Mouse (Mus musculus) intestine, postnatal 0 days (tissue): ENCODE results near the gene Nudt22. TPM values are rescaled to one million over a fixed set of nuclear protein-coding genes. Genes with fewer than 3 reads are reported as not detected.
A peak's percentile ranks its signal among the peaks of the same experiment; 100 is the strongest.

ENCODE experiments used
- ATAC-seq: fragments of 200-750 bp; cut with Nextera tagmentation; 2 replicates; pipeline ENCODE4 v1.8.0; 2017; ENCODE audit warnings: mild to moderate bottlenecking, moderate TSS enrichment, moderate library complexity
- H3K27ac ChIP-seq: fragments of 300-500 bp; sonication (generic); 2 replicates; pipeline ENCODE4 v1.5.1; 2014; ENCODE audit warnings: mild to moderate bottlenecking, low read depth, low read length, moderate library complexity
- H3K27me3 ChIP-seq: fragments of 300-500 bp; sonication (generic); replicated peaks from 2 replicates; pipeline ENCODE4 v1.6.1; 2014; ENCODE audit warnings: low read length, mixed read lengths; ENCODE audit not compliant: control insufficient read depth, insufficient read depth
- H3K36me3 ChIP-seq: fragments of 300-500 bp; sonication (generic); 2 replicates; pipeline ENCODE4 v1.6.1; 2014; ENCODE audit warnings: mild to moderate bottlenecking, moderate library complexity; ENCODE audit not compliant: control insufficient read depth, insufficient read depth
- H3K4me1 ChIP-seq: fragments of 300-500 bp; sonication (generic); replicated peaks from 2 replicates; pipeline ENCODE4 v1.6.1; 2014; ENCODE audit warnings: antibody characterized with exemption, low read length, mixed read lengths; ENCODE audit not compliant: control insufficient read depth, insufficient read depth
- H3K4me2 ChIP-seq: fragments of 300-500 bp; sonication (generic); replicated peaks from 2 replicates; pipeline ENCODE4 v1.6.1; 2014; ENCODE audit warnings: low read depth, mild to moderate bottlenecking, moderate library complexity
- H3K4me3 ChIP-seq: fragments of 300-500 bp; sonication (generic); 2 replicates; pipeline ENCODE4 v1.5.1; 2014; ENCODE audit warnings: low read depth, low read length
- H3K9ac ChIP-seq: fragments of 300-500 bp; sonication (generic); 2 replicates; pipeline ENCODE4 v1.6.1; 2014; ENCODE audit warnings: mild to moderate bottlenecking, low read depth, low read length
- H3K9me3 ChIP-seq: fragments of 300-500 bp; sonication (generic); 2 replicates; pipeline ENCODE4 v1.6.1; 2016; ENCODE audit warnings: mixed run types; ENCODE audit not compliant: control insufficient read depth
- CTCF ChIP-seq: sonication (generic); IDR thresholded peaks from 2 replicates; pipeline ENCODE4 v1.5.1; 2016; ENCODE audit warnings: low read depth, mild to moderate bottlenecking, control low read depth, antibody characterized with exemption, moderate library complexity
- WGBS: fragments of 180-500 bp; shearing (Covaris S2); extraction: QIAGEN DNeasy Blood & Tissue Kit; methylation state at CpG from one replicate; pipeline ENCODE4 v1.1.7; 2014; 5-methylcytosine and 5-hydroxymethylcytosine counted together
- polyA plus RNA-seq: library from polyadenylated mRNA; unstranded; fragments of >200 nt; fragmentation: Nextera tagmentation; extraction: Ambion mirVana; gene quantifications from 2 replicates; pipeline ENCODE4 v1.2.1, GENCODE M21; 2015

Nudt22 gene
- polyA plus RNA-seq, 1 experiment from 2014 or later: 50.4 TPM

GRCm38 (mm10) chr19:7017541-7018457 lies 21.9 kb upstream of the Nudt22 start:
- Histone ChIP-seq H3K27ac (peak overlapping the region; percentile 15; the same call in 1 of the 2 replicates), H3K4me2 (peak overlapping the region; percentile 17; the same call in 1 of the 2 replicates), H3K4me3 (no peak overlapping the region), H3K4me1 (no peaks in the 10 kb centered on the region), H3K27me3 (no peaks in the 10 kb centered on the region), H3K36me3 (peaks cover 32% of the 10 kb centered on the region), H3K9ac (no peak overlapping the region), H3K9me3 (no peaks in the 10 kb centered on the region)
- ATAC-seq: no peak
- WGBS: 77% methylated on average over 12 of the region's 12 CpGs
- TF ChIP-seq CTCF: no peak

DNA sequence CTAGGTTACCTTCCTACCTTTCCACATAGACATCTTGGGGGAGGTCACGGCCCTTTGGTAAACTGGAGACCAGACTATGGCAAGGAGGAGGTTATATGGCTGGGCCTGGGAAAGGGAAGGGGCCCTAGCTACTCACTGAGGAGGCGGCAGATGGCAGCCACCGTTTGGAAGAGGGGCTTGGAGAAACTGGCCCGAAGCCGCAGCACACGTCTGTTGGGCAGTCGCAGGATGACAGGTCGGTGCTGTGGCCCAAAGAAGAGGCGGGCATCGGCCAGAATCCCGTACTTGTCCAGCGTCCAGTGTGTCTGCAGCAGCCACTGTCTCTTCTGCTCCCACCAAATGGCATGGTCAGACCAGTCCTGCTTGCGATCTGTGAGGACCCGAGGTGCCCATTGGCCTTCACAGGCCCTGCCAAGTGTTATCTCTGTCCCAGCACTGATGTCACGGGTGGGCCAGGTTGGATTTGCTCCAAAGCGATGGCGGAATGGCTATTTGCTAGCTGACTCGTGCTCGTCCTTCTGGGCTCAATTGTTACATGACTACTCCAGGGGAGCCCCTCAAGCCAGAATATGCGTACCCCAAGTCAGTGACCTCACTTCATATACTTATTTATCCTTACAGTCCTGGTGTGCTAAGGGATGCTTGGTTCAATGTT lies 18.7 kb upstream of the Nudt22 start:
- H3K36me3 ChIP-seq: 0 out of 2 replicates have a peak, but pooled peaks cover 8% of the 10 kb centered on the region
- H3K9ac ChIP-seq: no peak overlapping the region
- H3K4me3 ChIP-seq: no peak overlapping the region
- H3K27me3 ChIP-seq: no peaks in the 10 kb centered on the region
- ATAC-seq: no peak
- 91% methylated on average over 20 of the region's 20 CpGs for WGBS
- H3K9me3 ChIP-seq: no peaks in the 10 kb centered on the region
- no peak overlapping the region for H3K4me2 ChIP-seq
- no peak overlapping the region for H3K27ac ChIP-seq
- no peak for TF ChIP-seq CTCF
- no peaks in the 10 kb centered on the region for H3K4me1 ChIP-seq

DNA sequence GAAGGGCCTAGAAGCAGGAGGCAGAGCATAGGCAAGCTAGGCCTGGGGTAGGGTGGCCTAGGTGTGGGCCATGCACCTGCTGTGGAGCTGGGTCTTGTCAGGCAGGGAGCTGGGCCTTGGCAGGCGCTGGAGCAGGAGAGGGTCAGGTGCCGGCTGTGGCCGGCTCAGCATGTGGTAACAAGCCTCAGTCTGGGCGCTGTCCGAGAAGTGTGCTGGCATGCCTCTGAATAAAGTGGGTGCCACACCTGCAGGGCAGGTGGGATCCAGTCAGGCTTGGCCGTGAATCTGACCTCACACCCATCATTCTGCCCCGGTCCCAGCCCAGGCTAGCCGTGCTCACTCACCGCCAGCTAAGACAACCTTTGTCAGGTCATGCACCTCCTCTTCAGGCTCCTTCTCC lies 18.1 kb upstream of the Nudt22 start:
- Histone ChIP-seq H3K4me2 (no peak overlapping the region), H3K27ac (no peak overlapping the region), H3K27me3 (no peaks in the 10 kb centered on the region), H3K4me1 (no peaks in the 10 kb centered on the region), H3K9me3 (no peaks in the 10 kb centered on the region), H3K4me3 (no peak overlapping the region), H3K9ac (no peak overlapping the region), H3K36me3 (0 out of 2 replicates have a peak, but pooled peaks cover 8% of the 10 kb centered on the region)
- WGBS: 89% methylated on average over 9 of the region's 9 CpGs
- no peak for TF ChIP-seq CTCF
- no peak for ATAC-seq

- Histone ChIP-seq H3K4me1 (no peaks in the 10 kb centered on the region), H3K27me3 (no peaks in the 10 kb centered on the region), H3K4me2 (no peak overlapping the region), H3K9me3 (no peaks in the 10 kb centered on the region), H3K36me3 (0 out of 2 replicates have a peak, but pooled peaks cover 8% of the 10 kb centered on the region), H3K4me3 (no peak overlapping the region), H3K27ac (no peak overlapping the region), H3K9ac (no peak overlapping the region)
- no peak for TF ChIP-seq CTCF
- 48% methylated on average over 4 of the region's 4 CpGs for WGBS
- 0 out of 2 replicates have a peak, but pooled peaks have one; percentile 44 for ATAC-seq
Observed at GRCm38 (mm10) chr19:7012426-7012825, 16.5 kb upstream of the Nudt22 start.

DNA sequence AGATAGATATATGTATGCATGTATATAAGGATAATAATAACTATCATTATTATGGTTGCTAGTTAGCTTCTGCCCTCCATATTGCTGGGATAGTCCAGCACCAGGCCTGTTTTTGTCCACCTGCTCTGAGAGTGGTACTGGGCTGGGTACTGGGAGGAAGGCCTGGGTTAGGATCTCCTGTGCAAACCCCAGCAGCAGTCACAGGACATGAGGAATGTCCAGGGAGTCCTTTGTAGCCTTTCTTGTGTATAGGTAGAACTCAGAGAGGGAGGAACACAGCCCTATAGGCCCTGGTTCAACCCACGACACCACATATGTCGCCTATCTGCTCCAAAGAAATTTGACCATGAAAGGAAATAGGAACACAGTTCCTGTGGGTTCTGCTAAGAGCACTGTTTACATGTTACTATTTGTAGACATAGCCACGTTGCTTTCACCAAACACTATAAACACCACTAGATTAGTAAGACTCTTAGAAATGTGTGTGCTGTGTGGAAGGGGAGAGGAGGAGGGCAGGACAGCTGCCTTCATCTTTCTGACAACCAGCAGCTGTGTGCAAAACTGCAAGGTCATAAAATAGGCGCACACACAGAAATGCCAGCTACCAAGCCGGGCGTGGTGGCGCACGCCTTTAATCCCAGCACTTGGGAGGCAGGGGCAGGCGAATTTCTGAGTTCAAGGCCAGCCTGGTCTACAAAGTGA lies 11.1 kb upstream of the Nudt22 start:
- Histone ChIP-seq H3K4me2 (no peak overlapping the region), H3K36me3 (no peaks in the 10 kb centered on the region), H3K4me3 (no peak overlapping the region), H3K9ac (no peak overlapping the region), H3K9me3 (no peaks in the 10 kb centered on the region), H3K27me3 (no peaks in the 10 kb centered on the region), H3K27ac (peak overlapping the region; percentile 46; the same call in 1 of the 2 replicates), H3K4me1 (no peaks in the 10 kb centered on the region)
- ATAC-seq: no peak; the same call in 1 of the 2 replicates
- 61% methylated on average over 9 of the region's 9 CpGs for WGBS
- no peak for TF ChIP-seq CTCF
